Mouse (Mus musculus) heart, postnatal 4 days (tissue): ENCODE results near the gene Ifrd2. TPM values are rescaled to one million over a fixed set of nuclear protein-coding genes. Genes with fewer than 3 reads are reported as not detected.

ENCODE experiments used
- DNase-seq: peaks from one replicate; pipeline ENCODE4 v3.0.0; 2021
- total RNA-seq, 2 experiments: library from RNA; stranded (reverse); gene quantifications; 2 replicates each; pipeline ENCODE4 v1.2.3; 2021

Gene Ifrd2
- total RNA-seq, 2 experiments from 2014 or later, result 41.6 to 44.4 TPM

DNA sequence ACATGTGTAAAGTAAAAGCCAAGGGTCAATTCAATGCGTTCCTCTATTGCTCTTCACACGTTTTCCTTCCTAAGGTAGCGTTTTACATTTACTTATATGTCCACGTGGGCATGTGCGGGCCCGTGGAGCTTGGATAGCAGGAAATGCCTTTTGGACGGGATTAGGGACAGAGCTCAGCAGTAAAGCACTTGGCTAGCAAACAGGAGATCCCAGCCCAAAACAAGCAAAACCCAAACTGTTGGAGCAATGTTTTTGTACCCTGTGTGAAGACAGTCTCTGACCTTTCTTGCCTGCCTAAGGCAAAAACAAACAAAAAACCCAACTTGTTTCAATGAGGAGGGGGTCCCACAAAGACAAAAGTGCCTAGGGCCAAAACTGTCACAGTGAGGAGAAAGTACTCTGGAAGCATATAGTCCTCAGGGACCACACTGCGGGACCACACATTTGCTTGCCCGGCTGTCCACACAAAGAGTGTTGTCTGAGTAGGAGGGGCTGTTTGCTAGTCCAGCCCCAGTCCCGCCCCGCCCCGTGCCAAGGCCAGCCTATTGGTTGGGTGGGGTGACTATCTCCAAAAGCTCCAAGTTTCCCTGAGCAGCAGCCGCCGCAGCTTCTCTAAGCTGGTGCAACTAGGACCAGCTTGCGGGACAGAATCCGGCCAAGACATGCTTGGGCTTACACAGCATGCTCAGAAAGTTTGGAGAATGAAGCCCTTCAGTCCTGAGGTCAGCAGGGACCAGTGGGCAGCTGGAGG, 10.9 kb upstream of the Ifrd2 start, which contains the start of gene Hyal1:
Hyal1 (plus strand) TSS at position 571 of the 751 bp plus-strand sequence.
- peak; percentile 88 for DNase-seq

DNA sequence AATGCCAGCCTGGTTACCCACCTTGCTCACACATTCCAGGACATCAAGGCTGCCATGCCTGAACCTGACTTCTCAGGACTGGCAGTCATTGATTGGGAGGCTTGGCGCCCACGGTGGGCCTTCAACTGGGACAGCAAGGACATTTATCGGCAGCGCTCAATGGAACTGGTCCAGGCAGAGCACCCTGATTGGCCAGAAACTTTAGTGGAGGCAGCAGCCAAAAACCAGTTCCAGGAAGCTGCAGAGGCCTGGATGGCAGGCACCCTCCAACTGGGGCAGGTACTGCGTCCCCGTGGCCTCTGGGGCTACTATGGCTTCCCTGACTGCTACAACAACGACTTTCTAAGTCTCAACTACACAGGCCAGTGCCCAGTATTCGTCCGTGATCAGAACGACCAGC, 9.6 kb upstream of the Ifrd2 start:
- DNase-seq, result no peak

DNA sequence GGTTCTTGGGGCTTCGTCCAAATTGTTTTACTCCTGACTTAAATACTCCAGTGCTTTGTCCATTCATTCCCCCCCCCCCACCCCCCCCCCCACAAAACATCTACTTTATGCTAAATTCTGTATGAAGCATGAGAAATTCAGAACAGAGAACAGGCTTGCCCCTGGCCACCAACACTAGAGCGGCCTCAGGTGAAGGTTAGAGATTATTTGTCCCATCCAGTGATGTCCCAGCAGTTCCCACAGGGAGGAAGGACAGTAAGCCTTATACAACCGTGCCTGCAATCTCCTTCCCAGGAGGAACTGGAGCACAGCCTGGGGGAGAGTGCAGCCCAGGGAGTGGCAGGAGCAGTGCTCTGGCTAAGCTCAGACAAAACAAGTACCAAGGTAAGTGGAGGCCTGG, 8.9 kb upstream of the Ifrd2 start, which contains the start of gene Naa80:
Naa80 (plus strand) TSS at position 301 of the 400 bp plus-strand sequence.
- no peak for DNase-seq

DNA sequence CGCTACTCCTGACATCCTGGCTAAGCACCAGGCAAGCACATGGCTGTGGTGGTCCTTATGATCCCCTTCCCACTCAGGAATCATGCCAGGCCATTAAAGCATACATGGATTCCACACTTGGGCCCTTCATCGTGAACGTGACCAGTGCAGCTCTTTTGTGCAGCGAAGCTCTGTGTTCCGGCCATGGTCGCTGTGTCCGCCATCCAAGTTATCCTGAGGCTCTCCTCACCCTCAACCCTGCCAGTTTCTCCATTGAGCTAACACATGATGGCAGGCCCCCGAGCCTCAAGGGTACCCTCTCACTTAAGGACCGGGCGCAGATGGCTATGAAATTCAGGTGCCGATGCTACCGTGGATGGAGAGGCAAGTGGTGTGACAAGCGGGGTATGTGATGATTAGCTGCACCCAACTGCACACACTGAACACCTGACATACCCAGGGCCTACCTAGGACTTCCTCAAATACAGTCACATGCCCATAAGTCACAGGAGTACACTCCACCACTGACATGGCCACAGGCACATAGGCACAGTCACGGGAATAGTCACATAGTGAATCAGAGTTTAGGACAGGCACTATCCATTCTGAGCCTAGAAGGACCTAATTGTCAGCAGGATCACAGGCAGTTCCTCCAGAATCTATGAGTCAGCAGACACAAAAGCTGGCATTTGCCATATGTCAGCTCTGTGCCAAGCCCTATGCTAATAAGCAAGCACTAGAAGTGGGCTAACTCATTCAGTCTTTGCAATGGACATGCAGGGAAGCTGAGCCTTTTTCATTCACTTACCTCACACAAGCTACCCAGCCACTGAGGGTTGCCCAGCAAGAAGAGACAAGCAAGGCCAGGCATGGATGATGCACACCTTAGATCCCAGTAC, 8.2 kb upstream of the Ifrd2 start:
- no peak for DNase-seq

DNA sequence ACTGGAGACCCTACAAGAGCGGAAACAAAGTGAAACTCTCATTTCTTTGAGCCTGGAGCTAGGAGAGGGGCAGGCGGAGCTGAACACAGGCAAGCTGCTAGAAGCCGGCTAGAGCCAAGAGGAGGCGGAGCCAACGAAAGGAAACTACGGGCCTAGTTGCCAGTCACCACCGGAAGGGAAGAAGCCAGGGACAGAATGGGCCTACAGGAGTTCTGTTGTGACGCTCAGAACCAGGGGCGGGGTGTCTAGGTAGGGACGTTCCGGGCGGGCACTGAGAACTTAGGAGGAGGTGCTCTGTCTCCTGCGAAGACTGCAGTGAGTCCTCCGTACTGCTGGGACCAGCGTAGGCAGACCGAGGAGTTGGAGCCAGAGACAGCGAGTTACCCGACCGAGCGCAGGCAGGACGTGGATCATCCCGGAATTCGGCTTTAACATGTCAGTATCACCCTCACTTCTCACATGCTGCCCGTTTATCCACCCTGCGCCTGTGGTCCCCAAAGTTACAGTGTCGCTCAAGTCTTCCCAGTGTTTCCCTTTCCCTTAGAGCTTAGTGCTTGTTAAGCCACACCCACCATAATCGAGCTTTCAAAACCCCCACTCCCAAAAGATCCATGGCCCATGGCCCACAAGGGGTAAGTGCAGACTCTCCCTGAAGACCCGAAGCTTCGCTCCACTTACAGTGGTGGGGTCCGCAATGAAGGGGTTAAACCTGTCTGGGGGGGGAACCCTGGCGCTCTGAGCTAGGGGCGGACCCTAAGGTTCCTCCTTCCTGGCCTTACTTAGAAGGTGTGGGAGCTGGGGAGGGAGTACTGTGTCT, 6.7 kb upstream of the Ifrd2 start, which contains the start of gene Hyal3:
Hyal3 (plus strand) TSS at position 318 of the 817 bp plus-strand sequence.
- DNase-seq, result peak; percentile 91

DNA sequence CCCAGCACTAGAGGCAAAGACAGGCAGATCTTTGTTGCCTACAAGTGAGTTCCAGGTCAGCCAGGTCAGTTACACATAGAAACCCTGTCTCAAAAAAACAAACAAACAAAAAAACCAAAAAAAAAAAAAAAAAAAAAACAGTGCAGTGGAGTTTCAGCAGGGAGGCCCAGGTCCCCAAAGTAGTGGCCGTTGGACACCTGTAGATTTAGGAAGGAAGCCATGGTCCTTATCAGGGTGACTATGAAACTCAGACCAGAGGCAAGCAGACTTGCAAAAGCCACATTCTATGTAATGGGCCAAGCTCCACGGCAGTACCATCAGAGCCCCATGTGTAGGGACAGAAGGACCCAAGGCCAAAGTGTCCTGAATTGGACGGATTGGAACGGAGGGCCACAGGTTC, 5.9 kb upstream of the Ifrd2 start:
- DNase-seq, result no peak

DNA sequence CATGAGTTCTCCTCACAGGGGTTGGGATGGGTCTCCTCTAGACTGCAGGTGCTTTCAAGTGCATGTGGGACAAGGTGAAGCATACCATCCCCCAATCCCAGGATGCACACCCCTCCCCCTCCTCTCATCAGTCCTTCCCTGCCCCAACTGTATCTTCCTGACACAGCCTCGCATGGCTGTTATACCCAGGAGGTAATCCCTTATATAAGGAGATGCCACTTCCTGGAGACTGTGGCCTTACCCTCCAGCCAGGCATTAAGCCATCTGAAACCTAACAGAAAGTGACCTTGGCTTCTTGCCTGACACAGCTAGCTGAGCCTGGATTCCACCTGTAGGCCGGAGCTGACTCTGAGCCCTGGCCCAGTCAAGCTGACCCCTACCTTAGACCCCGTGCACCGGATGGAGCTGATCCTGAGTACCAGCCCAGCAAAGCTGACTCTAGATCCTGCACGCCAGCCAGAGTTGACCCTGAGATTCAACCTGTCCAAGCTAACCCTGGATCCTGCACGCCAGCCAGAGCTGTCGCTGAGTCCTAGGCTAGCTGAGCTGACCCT, 4.9 kb upstream of the Ifrd2 start:
- no peak for DNase-seq

DNA sequence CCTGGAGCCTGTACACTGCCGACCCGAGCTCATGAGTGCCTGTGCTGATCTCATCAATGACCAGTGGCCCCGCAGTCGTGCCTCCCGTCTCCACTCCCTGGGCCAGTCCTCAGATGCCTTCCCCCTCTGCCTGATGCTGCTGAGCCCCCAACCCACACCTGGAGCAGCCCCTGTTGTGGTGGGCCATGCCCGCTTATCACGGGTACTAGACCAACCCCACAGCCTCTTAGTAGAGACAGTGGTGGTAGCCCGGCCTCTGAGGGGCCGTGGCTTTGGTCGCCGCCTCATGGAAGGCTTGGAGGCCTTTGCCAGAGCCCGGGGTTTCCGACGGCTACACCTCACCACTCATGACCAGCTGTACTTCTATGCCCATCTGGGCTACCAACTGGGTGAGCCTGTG, 4.3 kb upstream of the Ifrd2 start:
- no peak for DNase-seq

DNA sequence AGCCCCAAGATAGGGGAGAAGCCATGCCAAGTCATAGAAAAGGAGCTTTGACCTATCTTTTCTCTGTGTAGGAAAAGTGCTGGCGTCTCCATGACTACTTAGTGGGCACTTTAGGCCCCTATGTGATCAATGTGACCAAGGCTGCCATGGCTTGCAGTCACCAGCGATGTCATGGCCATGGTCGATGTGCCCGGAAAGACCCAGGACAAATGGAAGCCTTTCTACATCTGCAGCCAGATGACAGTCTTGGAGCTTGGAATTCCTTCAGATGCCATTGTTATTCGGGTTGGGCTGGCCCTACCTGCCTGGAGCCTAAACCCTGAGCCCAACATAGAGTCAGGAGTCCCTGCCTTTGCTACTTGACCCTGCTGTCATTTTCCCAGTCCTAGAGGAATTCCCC, 938 bp upstream of the Ifrd2 start:
- DNase-seq, result no peak

DNA sequence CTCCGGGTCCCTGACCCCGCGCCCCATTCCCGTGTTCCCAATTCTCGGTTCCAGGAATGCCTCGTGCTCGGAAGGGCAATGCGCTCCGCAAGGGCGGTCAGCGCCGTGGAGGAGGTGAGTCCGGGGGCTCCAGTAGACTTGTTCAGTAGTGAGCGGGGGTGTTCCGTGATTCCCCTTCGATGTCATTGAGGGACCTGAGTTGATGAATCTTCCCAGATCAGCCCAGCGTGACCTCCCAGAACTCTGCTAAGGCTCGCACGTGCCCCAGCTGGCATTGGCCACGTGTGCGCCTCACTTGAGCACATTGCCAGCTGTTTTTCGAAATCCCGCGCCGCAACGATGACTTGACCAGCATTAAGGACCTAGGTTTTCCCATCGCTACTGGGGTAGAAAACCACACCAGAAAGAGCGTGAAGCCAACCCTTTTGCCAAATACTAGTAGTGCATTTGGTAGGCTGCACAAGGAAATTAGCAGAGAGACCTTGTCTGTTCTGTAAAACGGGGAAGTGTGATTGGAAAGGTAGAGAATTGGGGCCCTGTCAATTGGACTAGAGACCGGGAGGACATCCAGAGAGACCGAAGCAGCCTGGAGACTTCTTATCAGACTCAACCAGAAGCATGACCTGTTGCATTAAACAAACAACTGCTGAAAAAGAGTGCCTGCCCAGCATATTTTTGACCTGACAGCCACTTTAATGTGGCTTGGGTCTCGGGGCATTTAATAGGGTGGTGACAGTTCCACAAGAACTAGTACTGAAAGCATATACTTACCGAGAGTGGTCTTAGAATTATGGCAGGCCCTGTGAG, 594 bp downstream of the Ifrd2 start:
- DNase-seq, result peak; percentile 68

DNA sequence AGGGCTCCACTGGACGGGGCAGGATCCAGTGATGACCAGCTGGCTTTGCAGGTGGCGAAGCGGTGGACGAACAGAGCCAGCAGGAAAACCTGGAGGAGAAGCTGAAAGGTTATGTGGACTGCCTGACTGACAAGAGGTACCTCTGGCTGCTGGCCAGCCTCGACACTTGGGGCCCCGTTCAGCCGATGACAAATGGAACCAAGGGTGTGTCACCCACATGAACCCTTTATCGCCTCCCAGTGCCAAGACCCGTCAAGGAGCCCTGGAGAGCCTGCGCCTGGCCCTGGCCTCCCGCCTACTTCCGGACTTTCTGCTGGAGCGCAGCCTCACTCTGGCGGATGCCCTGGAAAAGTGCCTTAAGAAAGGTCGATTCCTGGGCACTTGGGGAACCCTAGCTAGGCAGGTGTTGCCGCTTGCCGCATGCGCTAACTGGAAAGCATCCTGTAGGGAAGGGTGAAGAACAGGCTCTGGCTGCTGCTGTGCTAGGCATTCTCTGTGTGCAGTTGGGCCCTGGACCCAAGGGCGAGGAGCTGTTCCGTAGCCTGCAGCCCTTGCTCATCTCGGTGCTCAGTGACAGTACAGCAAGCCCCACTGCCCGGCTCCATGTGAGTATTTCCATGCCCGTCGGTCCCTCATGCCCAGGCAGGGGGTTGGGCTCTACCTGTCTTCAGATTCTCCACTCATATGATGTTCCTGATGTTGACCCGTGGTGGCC, 2.8 kb downstream of the Ifrd2 start:
- DNase-seq, result peak; percentile 64

DNA sequence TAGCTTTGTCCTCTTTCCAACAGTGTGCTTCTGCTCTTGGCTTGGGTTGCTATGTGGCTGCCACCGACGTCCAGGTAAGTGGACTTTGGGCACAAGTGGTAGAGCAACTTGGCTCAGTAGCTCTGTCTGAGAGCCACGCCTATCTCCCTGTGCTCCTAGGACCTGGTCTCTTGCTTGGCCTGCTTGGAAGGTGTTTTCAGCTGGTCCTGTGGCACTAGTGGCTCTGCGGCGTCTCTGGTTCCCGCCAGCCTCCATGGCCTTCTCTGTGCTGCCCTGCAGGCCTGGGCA, 3.3 kb downstream of the Ifrd2 start:
- no peak for DNase-seq

DNA sequence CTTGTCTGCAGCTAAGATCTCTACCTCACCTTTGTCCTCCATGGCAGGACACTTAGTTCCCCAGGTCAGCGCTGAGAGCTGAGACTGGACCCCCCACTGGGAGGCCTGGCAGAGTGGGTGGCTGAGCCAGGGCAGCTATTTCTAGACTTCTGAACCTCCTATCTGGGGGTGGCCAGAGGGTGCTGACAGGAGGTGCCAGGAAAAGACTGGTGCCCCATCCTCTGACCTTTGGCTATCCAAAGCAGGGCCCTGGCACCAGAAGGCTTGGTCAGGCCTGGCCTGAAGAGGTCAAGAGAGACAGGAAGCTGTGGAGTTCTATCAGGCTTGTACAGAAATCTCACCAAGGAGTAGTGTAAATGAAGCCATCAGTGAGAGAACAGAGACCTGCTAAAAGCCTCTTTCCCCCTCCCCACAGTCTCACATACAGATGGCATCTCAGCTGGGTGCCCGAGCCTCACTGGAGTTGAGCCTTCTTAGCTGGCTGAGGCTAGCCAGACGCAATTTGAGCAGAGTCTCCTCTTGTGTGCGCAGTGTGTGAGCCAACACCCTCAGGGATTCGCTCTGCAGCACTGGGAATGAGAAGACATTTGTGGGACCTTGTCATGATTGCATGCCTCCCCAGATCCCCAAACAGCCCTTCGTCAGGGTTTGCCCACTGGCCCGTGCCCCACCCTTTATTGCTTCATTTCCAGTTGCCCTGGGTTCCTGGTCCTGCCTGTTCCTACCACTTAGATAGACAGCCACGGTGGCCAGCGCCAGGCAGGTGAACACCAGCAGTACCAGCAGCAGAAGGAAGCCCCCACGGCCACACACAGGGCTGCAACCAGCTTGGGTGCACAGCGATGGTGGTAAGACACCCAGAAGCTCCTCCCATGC, 5.9 kb downstream of the Ifrd2 start:
- DNase-seq, result peak; percentile 72

DNA sequence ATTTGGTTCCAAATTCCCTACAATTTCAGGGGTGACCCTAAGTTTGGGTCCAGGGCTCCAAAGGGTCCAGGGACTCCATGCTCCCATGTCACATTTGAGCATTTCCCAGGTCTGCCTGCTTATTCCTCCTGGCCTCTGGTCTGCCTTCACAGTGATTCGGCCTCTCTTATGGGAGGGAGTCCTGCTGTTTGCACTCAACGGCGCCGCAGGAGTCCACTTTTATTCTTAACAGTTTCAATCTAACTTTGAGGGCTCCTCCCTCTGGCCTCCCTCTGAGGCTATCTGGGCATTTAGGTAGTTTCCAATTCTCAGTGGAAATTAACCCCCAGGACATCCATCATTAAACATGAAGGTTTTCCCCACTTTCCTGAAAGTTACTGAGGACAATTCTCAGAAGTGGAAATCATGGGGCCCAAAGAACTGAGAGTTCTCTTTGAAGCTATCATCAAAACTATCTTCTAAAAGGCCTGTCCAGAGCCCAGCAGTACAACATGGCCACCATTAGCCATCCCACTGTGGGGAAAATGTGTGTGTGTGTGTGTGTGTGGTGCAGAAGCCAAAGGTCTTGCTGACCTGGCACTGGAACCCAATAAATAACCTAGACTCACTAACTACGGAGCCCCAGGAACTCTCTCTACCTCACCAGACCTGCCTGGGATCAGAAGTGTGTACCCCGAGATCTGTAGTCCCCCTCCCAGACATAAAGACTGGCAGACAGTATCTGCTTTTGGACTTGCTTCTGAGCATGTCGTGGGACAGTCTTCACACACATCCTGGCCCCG, 7.0 kb downstream of the Ifrd2 start:
- no peak for DNase-seq

DNA sequence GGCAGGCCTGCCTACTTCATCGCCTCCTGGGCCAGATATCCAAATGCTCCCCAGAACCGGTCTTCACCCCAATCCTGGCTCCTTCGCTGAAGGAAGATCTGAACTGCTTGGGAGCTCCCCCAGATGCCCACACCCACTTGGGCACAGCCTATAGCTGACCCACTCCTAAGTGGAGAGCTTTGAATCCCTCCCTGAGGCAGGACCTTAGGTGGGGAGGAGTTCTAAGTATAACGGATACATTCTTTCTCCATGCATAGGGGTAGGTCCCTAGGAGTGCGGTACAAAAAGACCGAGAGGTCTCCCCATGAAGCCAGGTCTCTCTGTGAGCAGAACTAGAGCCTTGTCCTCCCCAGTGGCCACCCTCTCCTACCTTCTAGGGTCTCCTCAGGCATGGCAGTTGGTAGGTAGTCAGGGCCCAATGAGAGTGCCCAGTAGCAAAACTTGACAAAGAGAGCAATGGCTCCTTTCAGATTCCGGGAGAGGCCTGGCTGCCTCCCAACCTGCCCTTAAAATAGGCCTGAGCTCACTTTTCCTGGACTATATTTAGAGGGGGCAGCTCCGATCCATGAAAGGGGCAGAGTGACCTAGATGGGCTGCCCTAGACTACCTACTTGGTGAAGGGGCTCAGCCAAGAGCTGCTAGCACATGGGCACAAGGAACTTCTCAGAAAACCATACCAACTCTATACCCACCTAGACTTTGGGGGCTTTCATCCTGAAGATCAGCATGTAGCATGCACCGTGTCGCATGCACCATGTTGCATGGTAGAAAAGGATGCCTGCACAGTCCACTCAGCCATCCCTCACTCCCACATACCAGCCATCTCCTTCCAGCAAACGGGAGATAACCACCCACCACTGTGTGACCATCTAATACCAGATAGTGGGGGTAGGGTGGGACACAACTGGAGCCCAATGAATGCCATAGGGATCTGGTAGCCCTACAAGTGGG, 9.5 kb downstream of the Ifrd2 start:
- DNase-seq, result peak; percentile 87

DNA sequence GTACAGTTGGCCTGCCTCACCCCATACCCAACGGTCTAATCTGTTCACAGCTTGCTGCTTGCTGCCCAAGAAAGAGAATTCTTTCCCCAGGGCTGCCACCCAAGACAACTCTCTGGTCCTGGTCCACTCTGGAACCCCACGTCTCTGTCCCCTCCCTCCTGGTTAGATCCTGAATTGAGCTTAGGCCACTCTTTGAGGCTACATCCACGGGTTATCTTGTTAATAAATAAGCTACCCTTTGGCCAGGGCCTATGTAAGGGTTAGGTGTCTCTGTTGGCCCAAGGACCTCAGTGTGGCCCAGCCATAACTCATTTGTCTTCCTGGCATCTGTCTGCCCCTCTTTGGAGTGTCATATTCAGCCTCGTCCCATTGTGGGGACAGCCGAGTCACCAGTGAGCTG, 10.9 kb downstream of the Ifrd2 start:
- no peak for DNase-seq

DNA sequence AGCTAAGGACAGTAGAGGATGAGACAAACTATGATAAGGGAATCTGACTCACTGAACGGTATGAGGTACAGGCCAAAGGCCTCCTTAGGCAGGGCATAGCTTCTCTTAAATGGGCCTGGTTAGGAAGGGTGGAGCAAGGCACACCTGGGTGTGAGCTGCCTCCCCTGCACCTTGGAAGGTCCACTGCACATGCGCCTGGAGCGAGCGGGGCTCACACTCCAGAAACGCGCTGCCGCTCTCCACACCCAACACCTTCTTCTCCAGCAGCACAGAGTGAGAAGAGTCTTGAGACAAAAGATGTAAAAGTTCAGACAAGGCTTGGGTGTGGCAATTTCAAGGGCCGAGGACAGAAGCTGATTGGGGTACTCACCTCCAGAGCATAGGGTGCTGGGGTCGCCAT, 12.0 kb downstream of the Ifrd2 start:
- no peak for DNase-seq

DNA sequence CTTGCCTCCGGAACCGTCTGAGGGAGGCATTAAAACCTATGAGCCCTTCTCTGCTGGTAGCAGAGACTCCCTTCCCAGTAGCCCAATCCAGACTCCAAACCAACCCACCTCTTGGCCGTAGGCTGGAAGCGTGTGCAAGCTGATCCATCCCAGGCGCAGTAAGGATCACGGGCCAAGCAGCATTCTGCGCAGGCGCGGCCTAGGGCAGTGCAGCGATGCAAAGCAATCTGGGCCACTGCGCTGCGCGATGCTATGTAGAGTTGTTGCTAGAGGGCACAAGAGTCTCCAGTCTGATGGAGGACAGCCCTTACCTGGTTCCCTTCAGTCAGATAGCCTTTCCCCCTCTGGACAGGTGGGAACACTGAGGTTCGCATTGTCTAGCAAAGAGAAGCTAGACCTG, 12.4 kb downstream of the Ifrd2 start:
- DNase-seq, result peak; percentile 55
